Comparison of ENCODE assay signal across 9 mouse cellular contexts in genomic region chr7:128248081-128249042, GRCm38 (mm10). TPM values are rescaled to one million over a fixed set of nuclear protein-coding genes. Genes with fewer than 3 reads are reported as not detected.
DNase-seq lines count a peak whose midpoint lies in the region; ATAC-seq and TF ChIP-seq lines count a peak whose summit lies in the region.
"Had no signal": no experiment of that assay in that cellular context is flagged by ENCODE, and none has a peak within 500 bp of the region (broad histone marks: within the 10 kb centered on the region; RNA-seq: fewer than 3 reads in every experiment).

No protein-coding gene starts in this region.

- H3K27ac ChIP-seq in gastrocnemius, adult 2 months = peak overlapping the region; percentile 89
- H3K27ac ChIP-seq in lung, embryonic 15.5 days = no peak overlapping the region
- H3K27ac ChIP-seq in liver, embryonic 13.5 days = no peak overlapping the region
- no peak overlapping the region; the same call in 1 of the 2 replicates for H3K27ac ChIP-seq in stomach, embryonic 15.5 days

- H3K4me1 ChIP-seq in lung, embryonic 15.5 days = peaks cover 52% of the 10 kb centered on the region
- peaks cover 46% of the 10 kb centered on the region for H3K4me1 ChIP-seq in liver, embryonic 13.5 days (replicated peaks)
- H3K4me1 ChIP-seq in stomach, embryonic 15.5 days = peaks cover 35% of the 10 kb centered on the region

- H3K4me3 ChIP-seq in gastrocnemius, adult 2 months = peak overlapping the region; percentile 77
- H3K4me3 ChIP-seq in lung, embryonic 15.5 days = peak overlapping the region; percentile 48
- peak overlapping the region; percentile 61; the same call in 1 of the 2 replicates for H3K4me3 ChIP-seq in liver, embryonic 13.5 days (replicated peaks)
- peak overlapping the region; percentile 55 for H3K4me3 ChIP-seq in stomach, embryonic 15.5 days (replicated peaks)

- intact Hi-C loops in gastrocnemius, adult 2 months (cut with DNase I) = loop anchor here (5.0 to 10.0 kb wide), 3 partner anchors 49 to 459 kb away; partner anchors contain the start of gene BC017158

- H3K9me3 ChIP-seq in lung, embryonic 15.5 days = no peaks in the 10 kb centered on the region
- H3K9me3 ChIP-seq in liver, embryonic 13.5 days (replicated peaks) = no peaks in the 10 kb centered on the region
- no peaks in the 10 kb centered on the region for H3K9me3 ChIP-seq in stomach, embryonic 15.5 days

- peak overlapping the region; percentile 59 for H3K9ac ChIP-seq in lung, embryonic 15.5 days
- H3K9ac ChIP-seq in liver, embryonic 13.5 days = no peak overlapping the region
- H3K9ac ChIP-seq in stomach, embryonic 15.5 days = peak overlapping the region; percentile 16; the same call in 1 of the 2 replicates

- peak overlapping the region; percentile 65 for H3K4me2 ChIP-seq in lung, embryonic 15.5 days
- H3K4me2 ChIP-seq in liver, embryonic 13.5 days = peak overlapping the region; percentile 86; the same call in 1 of the 2 replicates
- H3K4me2 ChIP-seq in stomach, embryonic 15.5 days = peak overlapping the region; percentile 61

- DNase-seq in gastrocnemius, adult 2 months = no peak
- no peak for DNase-seq in gastrocnemius, adult 8-10 months (ENCODE audit: low spot score in 2 of 2)
- no peak for DNase-seq in lung, adult 18-20 months
- no peak for DNase-seq in liver, embryonic 13.5 days
- DNase-seq in thymus, postnatal 25 days = no peak
- no peak for DNase-seq in spleen, adult 12 weeks (ENCODE audit: low spot score)

- H3K36me3 ChIP-seq in lung, embryonic 15.5 days = peaks cover 41% of the 10 kb centered on the region
- H3K36me3 ChIP-seq in liver, embryonic 13.5 days = peaks cover 20% of the 10 kb centered on the region
- peaks cover 21% of the 10 kb centered on the region for H3K36me3 ChIP-seq in stomach, embryonic 15.5 days

- TF ChIP-seq CTCF in gastrocnemius, adult 2 months (IDR thresholded peaks at IDR 0.05) = no peak

- H3K27me3 ChIP-seq in lung, embryonic 15.5 days = no peaks in the 10 kb centered on the region
- H3K27me3 ChIP-seq in liver, embryonic 13.5 days = peaks cover 31% of the 10 kb centered on the region
- no peaks in the 10 kb centered on the region for H3K27me3 ChIP-seq in stomach, embryonic 15.5 days (replicated peaks)

- 72% methylated on average over 10 of the region's 10 CpGs for WGBS in lung, embryonic 15.5 days
- 77% methylated on average over 10 of the region's 10 CpGs for WGBS in liver, embryonic 13.5 days (ENCODE audit: insufficient replicate concordance)
- WGBS in stomach, embryonic 15.5 days = 75% methylated on average over 10 of the region's 10 CpGs

- ATAC-seq in lung, embryonic 15.5 days (ENCODE audit: borderline replicate concordance, extremely low read depth, low FRiP score, low TSS enrichment) = no peak
- ATAC-seq in liver, embryonic 13.5 days (ENCODE audit: low read depth) = no peak
- no peak for ATAC-seq in stomach, embryonic 15.5 days (ENCODE audit: insufficient read depth, low FRiP score, low read depth)

RNA-seq across cellular contexts. Expression of gene Tgfb1i1, which starts 1.8 kb away (rescaled TPM):
- 1 to 10 TPM; 5.2 to 7.6 TPM for total RNA-seq in gastrocnemius, adult 2 months (2021)
- total RNA-seq in gastrocnemius, adult 8-10 months (2022) = 1 to 10 TPM; 3.3 to 4.1 (median 3.6) TPM
- 173 and 178 TPM in 2 replicates for polyA plus RNA-seq in lung, embryonic 15.5 days (2015; fragmentation: Nextera tagmentation; extraction: Ambion mirVana)
- 14.3 and 17.8 TPM in 2 replicates for polyA plus RNA-seq in liver, embryonic 13.5 days (2015; fragmentation: Nextera tagmentation; extraction: Ambion mirVana)
- polyA plus RNA-seq in stomach, embryonic 15.5 days (2015; fragmentation: Nextera tagmentation; extraction: Ambion mirVana) = 184 and 204 TPM in 2 replicates

RNA-seq across cellular contexts. Expression of gene 9130023H24Rik, which starts 10.5 kb away (rescaled TPM):
- total RNA-seq in gastrocnemius, adult 2 months (2021) = 1 to 10 TPM; 1.9 to 2.1 TPM
- 1 to 10 TPM; 1.7 to 3.0 (median 1.9) TPM for total RNA-seq in gastrocnemius, adult 8-10 months (2022)
- polyA plus RNA-seq in lung, embryonic 15.5 days (2015; fragmentation: Nextera tagmentation; extraction: Ambion mirVana) = 8.2 and 9.1 TPM in 2 replicates
- polyA plus RNA-seq in liver, embryonic 13.5 days (2015; fragmentation: Nextera tagmentation; extraction: Ambion mirVana) = 1.9 and 2.8 TPM in 2 replicates
- 6.1 and 7.1 TPM in 2 replicates for polyA plus RNA-seq in stomach, embryonic 15.5 days (2015; fragmentation: Nextera tagmentation; extraction: Ambion mirVana)

RNA-seq across cellular contexts. Expression of gene Armc5, which starts 11.2 kb away (rescaled TPM):
- total RNA-seq in gastrocnemius, adult 2 months (2021) = 1 to 10 TPM; 7.2 to 8.0 TPM
- total RNA-seq in gastrocnemius, adult 8-10 months (2022) = 10 to 100 TPM in 1 of 4 experiments, 1 to 10 TPM in 3; 7.3 to 11.0 (median 8.7) TPM
- 22.4 and 24.5 TPM in 2 replicates for polyA plus RNA-seq in lung, embryonic 15.5 days (2015; fragmentation: Nextera tagmentation; extraction: Ambion mirVana)
- 8.3 and 8.4 TPM in 2 replicates for polyA plus RNA-seq in liver, embryonic 13.5 days (2015; fragmentation: Nextera tagmentation; extraction: Ambion mirVana)
- 18.2 and 19.9 TPM in 2 replicates for polyA plus RNA-seq in stomach, embryonic 15.5 days (2015; fragmentation: Nextera tagmentation; extraction: Ambion mirVana)

RNA-seq across cellular contexts. Expression of gene Slc5a2, which starts 17.1 kb away (rescaled TPM):
- total RNA-seq in gastrocnemius, adult 2 months (2021) = not detected
- total RNA-seq in gastrocnemius, adult 8-10 months (2022) = not detected
- 0.15 and 0.19 TPM in 2 replicates for polyA plus RNA-seq in lung, embryonic 15.5 days (2015; fragmentation: Nextera tagmentation; extraction: Ambion mirVana)
- polyA plus RNA-seq in liver, embryonic 13.5 days (2015; fragmentation: Nextera tagmentation; extraction: Ambion mirVana) = 1.6 and 2.4 TPM in 2 replicates
- 0.57 and 1.1 TPM in 2 replicates for polyA plus RNA-seq in stomach, embryonic 15.5 days (2015; fragmentation: Nextera tagmentation; extraction: Ambion mirVana)
- total RNA-seq: liver, adult 2 months had no signal
- polyA plus RNA-seq: liver, adult 2 months had no signal

RNA-seq across cellular contexts. Expression of gene Cox6a2, which starts 42.2 kb away (rescaled TPM):
- total RNA-seq in gastrocnemius, adult 2 months (2021) = 1,000 to 10,000 TPM; 1,384 to 2,252 TPM
- 1,000 to 10,000 TPM; 1,058 to 1,573 (median 1,397) TPM for total RNA-seq in gastrocnemius, adult 8-10 months (2022)
- 19.0 and 23.9 TPM in 2 replicates for polyA plus RNA-seq in lung, embryonic 15.5 days (2015; fragmentation: Nextera tagmentation; extraction: Ambion mirVana)
- 2.3 and 2.7 TPM in 2 replicates for polyA plus RNA-seq in liver, embryonic 13.5 days (2015; fragmentation: Nextera tagmentation; extraction: Ambion mirVana)
- polyA plus RNA-seq in stomach, embryonic 15.5 days (2015; fragmentation: Nextera tagmentation; extraction: Ambion mirVana) = 1.0 and 2.4 TPM in 2 replicates
